Mouse (Mus musculus) bone marrow macrophage, adult 2 months (primary cell): Measurements from ENCODE around the gene Bach2.

Experiments
- CTCF ChIP-seq: IDR thresholded peaks from 2 replicates; pipeline ENCODE4 v1.5.1; 2012; ENCODE audit warnings: low read depth, mild to moderate bottlenecking, low read length, moderate library complexity
- POLR2A ChIP-seq: IDR thresholded peaks from 2 replicates; pipeline ENCODE4 v1.6.1; 2012; ENCODE audit warnings: mild to moderate bottlenecking, low read depth, low read length, borderline replicate concordance

GRCm38 (mm10) chr4:32394850-32395249 is 156.2 kb downstream of the Bach2 start:
- TF ChIP-seq CTCF (no peak), POLR2A (no peak)
